Mouse (Mus musculus) embryonic facial prominence, embryonic 11.5 days (tissue): ENCODE data around the gene Zc3h10. TPM values are rescaled to one million over a fixed set of nuclear protein-coding genes. Genes with fewer than 3 reads are reported as not detected.

ENCODE experiments used
- ATAC-seq: fragments of 200-750 bp; cut with Nextera tagmentation; replicated peaks from 2 replicates; pipeline ENCODE4 v1.8.0; 2017; ENCODE audit warnings: low read depth; ENCODE audit not compliant: insufficient number of reproducible peaks, low FRiP score, low TSS enrichment
- DNase-seq: peaks from one replicate; pipeline ENCODE4 v3.0.0-alpha.2; 2015; ENCODE audit warnings: low spot score
- H3K27ac ChIP-seq: fragments of 300-500 bp; sonication (generic); replicated peaks from 2 replicates; pipeline ENCODE4 v1.5.1; 2014; ENCODE audit warnings: mild to moderate bottlenecking, low read depth, low read length, control low read depth
- H3K27me3 ChIP-seq: fragments of 300-500 bp; sonication (generic); 2 replicates; pipeline ENCODE4 v1.6.1; 2014; ENCODE audit warnings: mild to moderate bottlenecking, low read length, moderate library complexity, mixed read lengths; ENCODE audit not compliant: control insufficient read depth, insufficient read depth
- H3K36me3 ChIP-seq: fragments of 300-500 bp; sonication (generic); replicated peaks from 2 replicates; pipeline ENCODE4 v1.6.1; 2014; ENCODE audit warnings: low read depth, mild to moderate bottlenecking, low read length, moderate library complexity, mixed read lengths; ENCODE audit not compliant: control insufficient read depth, insufficient read depth
- H3K4me1 ChIP-seq: fragments of 300-500 bp; sonication (generic); 2 replicates; pipeline ENCODE4 v1.6.1; 2014; ENCODE audit warnings: low read length, mixed read lengths; ENCODE audit not compliant: control insufficient read depth, insufficient read depth
- H3K4me2 ChIP-seq: fragments of 300-500 bp; sonication (generic); 2 replicates; pipeline ENCODE4 v1.6.1; 2014; ENCODE audit warnings: low read depth, mild to moderate bottlenecking, control low read depth, low read length, moderate library complexity
- H3K4me3 ChIP-seq: fragments of 300-500 bp; sonication (generic); 2 replicates; pipeline ENCODE4 v1.5.1; 2014; ENCODE audit warnings: low read depth, low read length, control low read depth
- H3K9ac ChIP-seq: fragments of 300-500 bp; sonication (generic); replicated peaks from 2 replicates; pipeline ENCODE4 v1.6.1; 2014; ENCODE audit warnings: mild to moderate bottlenecking, control low read depth, low read length
- H3K9me3 ChIP-seq: fragments of 300-500 bp; sonication (generic); replicated peaks from 2 replicates; pipeline ENCODE4 v1.6.1; 2016; ENCODE audit warnings: mild to moderate bottlenecking, low read length, inconsistent platforms, mixed read lengths; ENCODE audit not compliant: control insufficient read depth
- WGBS: fragments of 180-500 bp; shearing (Covaris S2); extraction: QIAGEN DNeasy Blood & Tissue Kit; methylation state at CpG from one replicate; pipeline ENCODE4 v1.1.7; 2014; 5-methylcytosine and 5-hydroxymethylcytosine counted together
- polyA plus RNA-seq: library from polyadenylated mRNA; unstranded; fragments of >200 nt; fragmentation: Nextera tagmentation; extraction: Ambion mirVana; gene quantifications from 2 replicates; pipeline ENCODE4 v1.2.1, GENCODE M21; 2014

The Zc3h10 gene
- polyA plus RNA-seq, 1 experiment from 2014 or later = 15.0 TPM

GRCm38 (mm10) chr10:128497134-128497737 is 50.3 kb downstream of the Zc3h10 start:
- DNase-seq = no peak
- 32% methylated on average over 6 of the region's 6 CpGs for WGBS
- H3K36me3 ChIP-seq = no peaks in the 10 kb centered on the region
- H3K4me3 ChIP-seq = no peak overlapping the region
- ATAC-seq = no peak
- H3K4me1 ChIP-seq = peaks cover 4% of the 10 kb centered on the region; the same call in 1 of the 2 replicates
- H3K27me3 ChIP-seq = no peaks in the 10 kb centered on the region
- no peak overlapping the region for H3K9ac ChIP-seq
- H3K9me3 ChIP-seq = no peaks in the 10 kb centered on the region
- H3K27ac ChIP-seq = no peak overlapping the region
- H3K4me2 ChIP-seq = no peak overlapping the region

GRCm38 (mm10) chr10:128496509-128497077 is 51.0 kb downstream of the Zc3h10 start:
- DNase-seq (no peak), ATAC-seq (no peak)
- 39% methylated on average over 6 of the region's 6 CpGs for WGBS
- peaks cover 4% of the 10 kb centered on the region; the same call in 1 of the 2 replicates for H3K4me1 ChIP-seq
- no peaks in the 10 kb centered on the region for H3K36me3 ChIP-seq
- 0 out of 2 replicates have a peak overlapping the region, but pooled peaks have one; percentile 11 for H3K9ac ChIP-seq
- H3K4me2 ChIP-seq = no peak overlapping the region
- no peak overlapping the region for H3K4me3 ChIP-seq
- H3K27me3 ChIP-seq = no peaks in the 10 kb centered on the region
- no peak overlapping the region for H3K27ac ChIP-seq
- no peaks in the 10 kb centered on the region for H3K9me3 ChIP-seq

GRCm38 (mm10) chr10:128495903-128496302 is 51.7 kb downstream of the Zc3h10 start:
- H3K27me3 ChIP-seq = no peaks in the 10 kb centered on the region
- no peak overlapping the region for H3K9ac ChIP-seq
- H3K4me3 ChIP-seq = no peak overlapping the region
- H3K27ac ChIP-seq = no peak overlapping the region
- H3K36me3 ChIP-seq = no peaks in the 10 kb centered on the region
- H3K4me2 ChIP-seq = no peak overlapping the region
- H3K9me3 ChIP-seq = no peaks in the 10 kb centered on the region
- no peak for ATAC-seq
- H3K4me1 ChIP-seq = peaks cover 4% of the 10 kb centered on the region; the same call in 1 of the 2 replicates
- 88% methylated on average over 4 of the region's 4 CpGs for WGBS
- no peak for DNase-seq

GRCm38 (mm10) chr10:128495270-128495669 is 52.3 kb downstream of the Zc3h10 start:
- WGBS = 77% methylated on average over 2 of the region's 2 CpGs
- Histone ChIP-seq H3K36me3 (no peaks in the 10 kb centered on the region; the same call in 1 of the 2 replicates), H3K9me3 (no peaks in the 10 kb centered on the region), H3K27ac (no peak overlapping the region), H3K27me3 (no peaks in the 10 kb centered on the region), H3K4me2 (no peak overlapping the region), H3K9ac (no peak overlapping the region), H3K4me1 (peaks cover 4% of the 10 kb centered on the region; the same call in 1 of the 2 replicates), H3K4me3 (no peak overlapping the region)
- DNase-seq (no peak), ATAC-seq (no peak)

- Histone ChIP-seq H3K4me1 (peaks cover 4% of the 10 kb centered on the region; the same call in 1 of the 2 replicates), H3K9me3 (no peaks in the 10 kb centered on the region), H3K36me3 (peaks cover 3% of the 10 kb centered on the region; the same call in 1 of the 2 replicates), H3K27me3 (no peaks in the 10 kb centered on the region), H3K4me3 (peak overlapping the region; percentile 67), H3K27ac (peak overlapping the region; percentile 56; the same call in 1 of the 2 replicates), H3K9ac (peak overlapping the region; percentile 79), H3K4me2 (peak overlapping the region; percentile 83)
- no peak for DNase-seq
- ATAC-seq = no peak
- 55% methylated on average over 11 of the region's 11 CpGs for WGBS
Measured at GRCm38 (mm10) chr10:128494667-128495245, 52.8 kb downstream of the Zc3h10 start.

GRCm38 (mm10) chr10:128493695-128494666 is 53.6 kb downstream of the Zc3h10 start, which contains the start of gene Myl6:
Myl6 (minus strand) TSS chr10:128494145.
- Histone ChIP-seq H3K36me3 (peaks cover 8% of the 10 kb centered on the region; the same call in 1 of the 2 replicates), H3K9ac (peak within 1 kb of the TSS; percentile 79), H3K4me3 (peak within 1 kb of the TSS; percentile 67), H3K4me1 (peaks cover 4% of the 10 kb centered on the region; the same call in 1 of the 2 replicates), H3K27me3 (no peaks in the 10 kb centered on the region), H3K9me3 (no peaks in the 10 kb centered on the region), H3K4me2 (peak within 1 kb of the TSS; percentile 83), H3K27ac (peak within 1 kb of the TSS; percentile 59)
- WGBS = 0% methylated on average over 45 of the region's 45 CpGs
- DNase-seq (peak; percentile 99), ATAC-seq (peak; percentile 92)

- DNase-seq = peak; percentile 36
- H3K9me3 ChIP-seq = no peaks in the 10 kb centered on the region
- peaks cover 4% of the 10 kb centered on the region; the same call in 1 of the 2 replicates for H3K4me1 ChIP-seq
- H3K4me3 ChIP-seq = peak overlapping the region; percentile 67
- 3% methylated on average over 12 of the region's 12 CpGs for WGBS
- H3K27me3 ChIP-seq = no peaks in the 10 kb centered on the region
- peak overlapping the region; percentile 64 for H3K9ac ChIP-seq
- peak overlapping the region; percentile 73 for H3K4me2 ChIP-seq
- peak; percentile 40 for ATAC-seq
- H3K36me3 ChIP-seq = peaks cover 8% of the 10 kb centered on the region; the same call in 1 of the 2 replicates
- H3K27ac ChIP-seq = peak overlapping the region; percentile 39
Measured at GRCm38 (mm10) chr10:128493319-128493694, 54.3 kb downstream of the Zc3h10 start.
